Mouse (Mus musculus) lung, postnatal 0 days (tissue): ENCODE data around the gene Slc13a2. TPM values are rescaled to one million over a fixed set of nuclear protein-coding genes. Genes with fewer than 3 reads are reported as not detected.

Source experiments
- ATAC-seq: fragments of 200-750 bp; cut with Nextera tagmentation; 2 replicates; pipeline ENCODE4 v1.8.0; 2017; ENCODE audit warnings: moderate library complexity
- DNase-seq: peaks from one replicate; pipeline ENCODE4 v3.0.0-alpha.2; 2016; ENCODE audit warnings: low spot score
- H3K27ac ChIP-seq: fragments of 300-500 bp; sonication (generic); 2 replicates; pipeline ENCODE4 v1.5.1; 2014; ENCODE audit warnings: antibody characterized with exemption, mild to moderate bottlenecking, low read length, mixed read lengths
- H3K27me3 ChIP-seq: fragments of 300-500 bp; sonication (generic); replicated peaks from 2 replicates; pipeline ENCODE4 v1.6.1; 2014; ENCODE audit warnings: low read length, mixed read lengths; ENCODE audit not compliant: insufficient read depth
- H3K36me3 ChIP-seq: fragments of 300-500 bp; sonication (generic); 2 replicates; pipeline ENCODE4 v1.6.1; 2014; ENCODE audit warnings: low read length, mixed read lengths; ENCODE audit not compliant: insufficient read depth
- H3K4me1 ChIP-seq: fragments of 300-500 bp; sonication (generic); 2 replicates; pipeline ENCODE4 v1.6.1; 2014; ENCODE audit warnings: antibody characterized with exemption, low read depth, low read length, mixed read lengths; ENCODE audit not compliant: insufficient read depth
- H3K4me2 ChIP-seq: fragments of 300-500 bp; sonication (generic); replicated peaks from 2 replicates; pipeline ENCODE4 v1.6.1; 2014; ENCODE audit warnings: low read depth, mild to moderate bottlenecking, low read length, moderate library complexity, mixed read lengths
- H3K4me3 ChIP-seq: fragments of 300-500 bp; sonication (generic); 2 replicates; pipeline ENCODE4 v1.5.1; 2014; ENCODE audit warnings: low read depth, low read length
- H3K9ac ChIP-seq: fragments of 300-500 bp; sonication (generic); replicated peaks from 2 replicates; pipeline ENCODE4 v1.6.1; 2014; ENCODE audit warnings: low read depth, mild to moderate bottlenecking
- H3K9me3 ChIP-seq: fragments of 300-500 bp; sonication (generic); 2 replicates; pipeline ENCODE4 v1.6.1; 2016; ENCODE audit warnings: low read length, mixed read lengths
- CTCF ChIP-seq: IDR thresholded peaks from 2 replicates; pipeline ENCODE4 v1.5.1; 2016; ENCODE audit warnings: antibody characterized with exemption, mild to moderate bottlenecking
- EP300 ChIP-seq: IDR thresholded peaks from 2 replicates; pipeline ENCODE4 v1.6.1; 2016; ENCODE audit warnings: antibody characterized with exemption, mild to moderate bottlenecking, control low read depth
- WGBS: fragments of 180-500 bp; shearing (Covaris S2); extraction: QIAGEN DNeasy Blood & Tissue Kit; methylation state at CpG from one replicate; pipeline ENCODE4 v1.1.7; 2014; 5-methylcytosine and 5-hydroxymethylcytosine counted together
- polyA plus RNA-seq: library from polyadenylated mRNA; unstranded; fragments of >200 nt; fragmentation: Nextera tagmentation; extraction: Ambion mirVana; gene quantifications from 2 replicates; pipeline ENCODE4 v1.2.1, GENCODE M21; 2015

Slc13a2 gene
- polyA plus RNA-seq, 1 experiment from 2014 or later, result 0.43 TPM

DNA sequence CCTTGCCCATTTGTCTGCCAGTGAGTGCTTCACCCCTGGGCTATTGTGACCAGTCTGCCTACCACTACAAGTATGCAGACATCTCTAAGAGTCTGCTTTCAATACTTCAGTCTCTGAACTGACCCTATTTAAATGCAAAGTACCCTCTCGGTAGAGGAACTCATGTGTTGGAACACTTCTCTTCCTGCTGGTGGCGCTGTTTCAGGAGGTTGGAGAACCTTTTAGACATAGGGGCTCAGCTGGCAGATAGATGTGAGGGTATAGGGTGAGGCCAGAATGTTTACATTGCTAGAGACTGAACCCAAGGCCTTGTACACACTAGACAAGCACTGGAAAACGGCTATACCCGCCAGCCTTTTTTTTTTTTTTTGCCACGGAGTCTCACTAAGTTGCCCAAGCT lies 6.3 kb upstream of the Slc13a2 start:
- Histone ChIP-seq H3K27me3 (no peaks in the 10 kb centered on the region), H3K36me3 (no peaks in the 10 kb centered on the region), H3K4me1 (no peaks in the 10 kb centered on the region), H3K9me3 (no peaks in the 10 kb centered on the region), H3K4me3 (no peak overlapping the region), H3K27ac (no peak overlapping the region), H3K9ac (no peak overlapping the region), H3K4me2 (no peak overlapping the region)
- 68% methylated on average over 5 of the region's 5 CpGs for WGBS
- no peak for ATAC-seq
- peak; percentile 14; the same call in 1 of the 2 replicates for TF ChIP-seq CTCF
- no peak for TF ChIP-seq EP300
- DNase-seq, result no peak

DNA sequence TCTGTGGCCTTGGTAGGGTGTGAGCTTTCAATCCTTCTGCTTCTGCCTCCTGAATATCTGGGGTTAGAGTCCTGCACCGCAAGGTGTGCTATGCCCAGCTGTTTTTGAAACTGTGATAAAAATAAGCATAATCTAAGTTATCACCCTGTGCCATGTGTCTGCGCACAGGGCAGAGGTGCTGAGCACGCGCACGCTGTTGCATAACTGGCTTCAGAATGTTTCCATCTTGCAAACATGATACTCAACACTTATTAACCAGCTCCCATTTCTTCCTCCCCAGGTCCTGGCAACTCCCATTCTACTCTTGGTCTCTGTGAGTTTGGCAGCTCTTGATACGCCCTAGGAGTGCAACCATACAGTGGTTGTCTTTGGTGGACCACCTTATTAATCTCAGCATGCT lies 5.6 kb upstream of the Slc13a2 start:
- no peak overlapping the region for H3K4me2 ChIP-seq
- no peak for ATAC-seq
- DNase-seq, result no peak
- no peak overlapping the region for H3K27ac ChIP-seq
- WGBS, result 88% methylated on average over 6 of the region's 6 CpGs
- H3K36me3 ChIP-seq, result no peaks in the 10 kb centered on the region
- H3K9me3 ChIP-seq, result no peaks in the 10 kb centered on the region
- H3K27me3 ChIP-seq, result no peaks in the 10 kb centered on the region
- H3K9ac ChIP-seq, result no peak overlapping the region
- H3K4me3 ChIP-seq, result no peak overlapping the region
- TF ChIP-seq CTCF (no peak), EP300 (no peak)
- H3K4me1 ChIP-seq, result no peaks in the 10 kb centered on the region

DNA sequence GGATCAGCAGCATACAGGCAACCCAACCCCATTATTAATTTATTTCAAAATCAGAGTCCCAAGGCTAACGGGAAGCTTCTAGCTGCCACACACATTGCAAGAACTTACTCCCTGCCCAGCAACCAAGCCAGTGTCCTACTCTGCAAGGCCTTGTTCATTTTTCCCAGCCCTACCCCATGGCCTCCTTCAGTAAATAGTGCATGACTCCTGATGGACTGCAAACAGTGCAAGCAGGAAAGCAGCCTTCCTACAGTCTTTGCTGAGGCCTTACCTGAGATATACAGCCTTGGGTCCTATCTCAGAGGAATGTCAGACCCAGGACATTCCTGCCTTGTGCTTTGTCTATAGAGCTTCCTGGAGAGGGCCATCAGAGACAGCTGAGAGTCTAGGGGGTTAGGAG lies 3.6 kb upstream of the Slc13a2 start:
- 71% methylated on average over 1 of the region's 1 CpGs for WGBS
- ATAC-seq (no peak), DNase-seq (no peak)
- H3K4me1 ChIP-seq, result no peaks in the 10 kb centered on the region
- no peak overlapping the region for H3K4me2 ChIP-seq
- H3K9ac ChIP-seq, result no peak overlapping the region
- H3K27me3 ChIP-seq, result no peaks in the 10 kb centered on the region
- no peaks in the 10 kb centered on the region for H3K9me3 ChIP-seq
- H3K36me3 ChIP-seq, result no peaks in the 10 kb centered on the region
- no peak overlapping the region for H3K4me3 ChIP-seq
- no peak overlapping the region for H3K27ac ChIP-seq
- TF ChIP-seq EP300, result no peak
- TF ChIP-seq CTCF, result no peak

DNA sequence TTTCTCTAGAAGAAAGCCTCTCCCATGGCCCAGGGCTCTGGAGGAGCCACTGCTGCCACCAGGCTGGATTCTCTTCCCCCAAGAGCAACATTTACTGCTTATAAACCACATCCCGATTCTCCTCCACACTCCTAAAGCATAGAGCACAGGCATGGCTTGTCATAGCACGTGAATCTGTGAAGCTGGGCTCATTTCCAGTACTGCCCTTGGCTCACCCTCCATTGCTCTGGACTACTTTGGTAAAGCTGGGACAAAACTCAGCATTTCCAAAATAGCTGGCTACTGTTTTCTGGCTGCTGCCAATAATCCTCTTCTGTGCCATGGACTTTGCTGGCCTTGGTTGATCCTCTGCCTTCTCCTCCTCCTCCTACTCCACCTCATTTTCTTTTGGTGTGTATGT lies 2.3 kb upstream of the Slc13a2 start:
- H3K9ac ChIP-seq, result no peak overlapping the region
- ATAC-seq (no peak), DNase-seq (peak; percentile 29)
- 61% methylated on average over 2 of the region's 2 CpGs for WGBS
- H3K4me1 ChIP-seq, result no peaks in the 10 kb centered on the region
- TF ChIP-seq CTCF (no peak), EP300 (no peak)
- H3K4me3 ChIP-seq, result no peak overlapping the region
- H3K27ac ChIP-seq, result no peak overlapping the region
- H3K4me2 ChIP-seq, result no peak overlapping the region
- no peaks in the 10 kb centered on the region for H3K27me3 ChIP-seq
- H3K36me3 ChIP-seq, result no peaks in the 10 kb centered on the region
- H3K9me3 ChIP-seq, result no peaks in the 10 kb centered on the region

DNA sequence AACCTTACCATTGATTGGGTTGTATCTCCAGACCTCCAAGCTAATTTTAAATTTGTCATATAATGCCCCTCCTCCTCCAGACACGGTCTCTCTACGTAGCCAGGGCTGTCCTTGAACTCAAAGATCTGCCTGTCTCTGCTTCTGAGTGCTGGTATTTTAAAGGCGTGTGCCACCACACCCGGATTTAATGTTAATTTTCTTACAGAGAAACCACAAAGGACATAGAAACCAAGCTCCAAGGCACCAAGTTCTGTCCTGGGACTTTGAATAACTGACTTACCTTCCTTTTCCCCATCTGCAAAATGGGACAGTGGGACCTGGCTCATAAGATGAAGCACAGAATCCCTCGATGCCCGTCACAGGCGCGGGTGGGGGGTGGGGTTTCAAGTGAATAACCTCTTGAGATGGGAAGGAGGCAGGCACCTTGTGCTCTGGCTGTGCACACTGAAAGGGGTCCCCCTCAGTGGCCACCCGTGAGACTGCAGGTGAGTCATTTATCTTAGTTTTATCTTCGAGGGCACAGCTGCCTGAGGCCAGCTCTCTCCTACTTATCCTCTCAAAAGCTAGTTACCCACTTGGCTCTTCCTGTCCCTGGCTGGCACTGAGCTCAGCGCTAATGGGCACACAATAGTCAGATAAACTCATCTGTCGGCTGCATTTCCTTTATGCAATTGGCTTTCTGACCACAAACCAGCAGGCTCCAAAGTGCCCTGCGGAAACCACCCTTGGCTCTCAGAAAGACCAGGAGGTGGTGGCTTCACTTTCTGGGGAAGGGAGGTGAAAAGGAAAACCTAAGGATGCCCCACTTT lies 612 bp downstream of the Slc13a2 start:
- H3K27ac ChIP-seq, result no peak overlapping the region

DNA sequence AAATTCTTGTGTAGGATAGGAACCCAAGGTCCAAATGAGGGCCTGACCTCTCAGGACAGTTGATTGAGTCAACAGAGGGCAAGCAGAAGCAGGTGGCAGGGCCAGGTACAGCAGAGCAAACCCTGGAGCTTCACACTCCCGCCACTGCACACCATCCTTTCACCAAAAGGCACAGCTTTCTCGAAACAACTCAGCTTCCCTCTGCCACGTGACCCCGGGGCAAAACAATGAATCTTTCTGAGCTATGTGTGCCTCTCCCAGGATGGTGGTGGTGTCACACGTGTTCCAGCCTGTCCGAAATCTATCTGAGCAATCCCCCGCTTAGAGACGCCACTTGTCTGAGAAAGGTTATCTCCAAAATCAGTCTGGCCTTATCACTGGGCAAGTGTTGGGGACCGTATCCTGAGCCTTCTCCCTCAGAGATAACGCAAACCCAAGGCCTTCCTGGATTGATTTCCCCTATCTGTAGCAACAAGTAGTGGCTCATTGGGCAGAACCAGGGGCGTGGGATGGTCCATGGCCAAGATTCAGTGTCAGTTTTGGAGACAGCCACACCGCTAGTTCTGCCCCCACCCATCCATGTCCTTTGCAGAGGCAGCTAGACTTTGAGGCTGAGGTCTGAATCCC lies 1.6 kb downstream of the Slc13a2 start:
- Histone ChIP-seq H3K27ac (no peak overlapping the region), H3K9ac (no peak overlapping the region), H3K4me2 (no peak overlapping the region), H3K4me3 (no peak overlapping the region), H3K36me3 (no peaks in the 10 kb centered on the region), H3K27me3 (no peaks in the 10 kb centered on the region), H3K9me3 (no peaks in the 10 kb centered on the region), H3K4me1 (no peaks in the 10 kb centered on the region)
- 48% methylated on average over 12 of the region's 12 CpGs for WGBS
- TF ChIP-seq EP300 (no peak), CTCF (no peak)
- ATAC-seq, result no peak
- no peak for DNase-seq

More for the DNA sequence above, 612 bp downstream of the Slc13a2 start:
- Histone ChIP-seq H3K4me3 (no peak overlapping the region), H3K36me3 (no peaks in the 10 kb centered on the region), H3K4me1 (no peaks in the 10 kb centered on the region), H3K27me3 (no peaks in the 10 kb centered on the region), H3K9me3 (no peaks in the 10 kb centered on the region), H3K4me2 (no peak overlapping the region), H3K9ac (no peak overlapping the region)
- DNase-seq, result peak; percentile 55
- 43% methylated on average over 13 of the region's 13 CpGs for WGBS
- TF ChIP-seq CTCF (peak; percentile 23; the same call in 1 of the 2 replicates), EP300 (no peak)
- ATAC-seq, result peak; percentile 63
